Mouse (Mus musculus): ENCODE results near the gene Apobec1.
A peak's percentile ranks its signal among the peaks of the same experiment; 100 is the strongest.
"Not testable (repeated sequence)": the region's sequence is repeated elsewhere in the genome, so short reads cannot be mapped to it uniquely, and the experiment has no call there.

Apobec1 gene

GRCm38 (mm10) chr6:122560427-122560826, 41.8 kb downstream of the Apobec1 start:
- DNase-seq (ENCODE audit: low read depth, low spot score) = peak; percentile 82

GRCm38 (mm10) chr6:122556959-122557561, 45.2 kb downstream of the Apobec1 start:
- DNase-seq (ENCODE audit: low read depth, low spot score) = peak; percentile 47

DNA sequence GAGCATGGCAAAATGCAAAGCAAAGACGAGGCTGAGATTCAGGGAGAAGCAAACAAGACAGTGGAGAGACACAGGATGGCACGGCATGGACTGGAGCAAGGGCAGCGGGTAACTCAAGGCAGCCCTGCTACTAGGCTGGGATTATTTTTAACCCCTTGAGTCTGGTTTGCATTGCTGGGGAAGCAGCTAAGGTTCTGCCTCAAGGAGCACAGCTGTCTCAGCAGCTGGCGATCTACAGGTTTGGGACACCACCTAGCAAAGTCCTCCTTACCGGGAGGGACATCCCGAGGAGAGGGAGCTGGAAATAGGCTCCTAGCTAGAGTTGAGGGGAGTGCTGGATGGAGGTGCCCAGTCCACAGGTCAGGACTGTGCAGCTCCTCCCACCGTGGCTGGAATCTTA, 47.0 kb downstream of the Apobec1 start:
- no peak for DNase-seq (ENCODE audit: low read depth, low spot score)

GRCm38 (mm10) chr6:122554102-122554501, 48.1 kb downstream of the Apobec1 start:
- DNase-seq (ENCODE audit: low read depth, low spot score) = no peak

- no peak for DNase-seq (ENCODE audit: low read depth, low spot score)
Observed at GRCm38 (mm10) chr6:122553606-122554005, 48.6 kb downstream of the Apobec1 start, which contains the start of gene Aicda. Aicda (plus strand) TSS chr6:122553801.

- DNase-seq (ENCODE audit: low read depth, low spot score) = no peak
Observed at GRCm38 (mm10) chr6:122545948-122546347, 56.3 kb downstream of the Apobec1 start.

DNA sequence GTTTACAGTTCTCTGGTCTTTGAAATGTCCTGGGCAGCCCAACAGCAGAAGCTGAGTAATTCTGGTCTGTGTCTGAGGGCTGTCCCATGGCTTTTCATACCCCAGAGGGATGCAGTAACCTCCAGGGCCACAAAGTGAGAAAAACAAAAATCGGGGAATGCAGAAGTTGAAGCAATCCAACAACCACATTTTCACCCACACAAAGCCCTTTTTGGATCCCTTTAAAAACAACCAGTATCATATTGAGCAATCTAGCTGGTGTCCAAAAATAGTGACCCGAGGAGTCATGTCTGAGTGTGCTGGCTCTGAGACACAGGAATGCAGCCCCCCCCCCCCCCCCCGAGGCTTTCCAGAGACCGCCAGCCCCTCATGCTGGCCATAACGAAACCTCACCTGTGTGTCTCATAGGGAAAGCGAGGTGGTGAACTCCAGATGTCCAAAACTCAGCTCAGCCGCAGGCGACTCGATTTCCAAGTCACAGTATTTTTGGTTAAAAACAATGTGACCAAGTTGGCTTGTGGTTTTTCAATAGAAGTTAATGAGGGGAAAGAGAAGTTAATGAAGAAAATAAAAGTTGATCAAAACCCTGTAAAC, 56.9 kb downstream of the Apobec1 start:
- no peak for DNase-seq (ENCODE audit: low read depth, low spot score)

DNA sequence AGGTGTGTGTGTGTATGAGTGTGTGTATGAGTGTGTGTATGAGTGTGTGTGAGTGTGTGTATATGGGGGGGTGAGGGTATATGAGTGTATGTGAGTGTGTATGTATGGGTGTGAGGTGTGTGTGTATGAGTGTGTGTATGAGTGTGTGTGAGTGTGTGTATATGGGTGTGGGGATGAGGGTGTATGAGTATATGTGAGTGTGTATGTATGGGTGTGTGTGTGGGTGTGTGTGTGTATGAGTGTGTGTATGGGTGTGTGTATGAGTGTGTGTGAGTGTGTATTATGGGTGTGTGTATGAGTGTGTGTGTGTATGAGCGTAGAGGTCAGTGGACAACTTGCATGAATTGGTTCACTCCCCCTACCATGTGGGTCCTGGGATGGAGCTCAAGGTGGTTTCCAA, 57.6 kb downstream of the Apobec1 start:
- DNase-seq (ENCODE audit: low read depth, low spot score) = no peak

GRCm38 (mm10) chr6:122543574-122543973, 58.7 kb downstream of the Apobec1 start:
- no peak for DNase-seq (ENCODE audit: low read depth, low spot score)

DNA sequence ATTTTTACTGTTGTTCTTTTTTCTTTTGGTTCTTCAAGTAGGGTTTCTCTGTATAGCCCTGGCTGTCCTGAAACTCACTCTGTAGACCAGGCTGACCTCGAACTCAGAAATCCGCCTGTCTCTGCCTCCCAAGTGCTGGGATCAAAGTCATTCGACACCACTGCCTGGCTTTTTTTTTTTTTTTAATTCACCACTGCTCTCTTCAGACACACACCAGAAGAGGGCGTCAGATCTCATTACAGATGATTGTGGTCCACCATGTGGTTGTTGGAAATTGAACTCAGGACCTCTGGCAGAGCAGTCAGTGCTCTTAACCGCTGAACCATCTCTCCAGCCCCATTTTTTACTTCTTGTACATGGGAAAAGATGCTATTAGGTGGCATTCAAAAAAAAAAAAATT, 59.8 kb downstream of the Apobec1 start:
- DNase-seq (ENCODE audit: low read depth, low spot score) = not testable (repeated sequence)

DNA sequence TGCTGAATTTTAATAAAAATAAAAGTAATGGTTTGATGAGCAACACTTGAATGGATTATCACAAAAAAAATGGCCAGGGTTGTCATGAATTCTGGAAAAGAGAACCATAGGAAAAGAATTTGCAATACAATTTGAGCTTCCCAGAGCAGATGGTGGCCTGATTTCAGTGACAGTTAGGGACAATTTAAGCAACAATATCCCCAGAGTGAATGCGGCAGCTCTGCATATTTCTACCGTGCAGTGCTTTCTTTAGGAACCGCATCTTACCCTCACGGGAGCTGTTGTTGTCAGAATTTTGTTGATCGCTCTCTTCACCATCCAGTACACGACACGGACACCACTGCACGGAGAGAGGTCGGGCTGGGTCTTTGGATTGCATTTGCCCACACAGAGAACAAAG, 62.7 kb downstream of the Apobec1 start:
- no peak for DNase-seq (ENCODE audit: low read depth, low spot score)

GRCm38 (mm10) chr6:122534032-122534431, 68.2 kb downstream of the Apobec1 start:
- no peak for DNase-seq (ENCODE audit: low read depth, low spot score)

- peak; percentile 83 for DNase-seq (ENCODE audit: low read depth, low spot score)
Observed at GRCm38 (mm10) chr6:122532883-122533302, 69.4 kb downstream of the Apobec1 start.

DNA sequence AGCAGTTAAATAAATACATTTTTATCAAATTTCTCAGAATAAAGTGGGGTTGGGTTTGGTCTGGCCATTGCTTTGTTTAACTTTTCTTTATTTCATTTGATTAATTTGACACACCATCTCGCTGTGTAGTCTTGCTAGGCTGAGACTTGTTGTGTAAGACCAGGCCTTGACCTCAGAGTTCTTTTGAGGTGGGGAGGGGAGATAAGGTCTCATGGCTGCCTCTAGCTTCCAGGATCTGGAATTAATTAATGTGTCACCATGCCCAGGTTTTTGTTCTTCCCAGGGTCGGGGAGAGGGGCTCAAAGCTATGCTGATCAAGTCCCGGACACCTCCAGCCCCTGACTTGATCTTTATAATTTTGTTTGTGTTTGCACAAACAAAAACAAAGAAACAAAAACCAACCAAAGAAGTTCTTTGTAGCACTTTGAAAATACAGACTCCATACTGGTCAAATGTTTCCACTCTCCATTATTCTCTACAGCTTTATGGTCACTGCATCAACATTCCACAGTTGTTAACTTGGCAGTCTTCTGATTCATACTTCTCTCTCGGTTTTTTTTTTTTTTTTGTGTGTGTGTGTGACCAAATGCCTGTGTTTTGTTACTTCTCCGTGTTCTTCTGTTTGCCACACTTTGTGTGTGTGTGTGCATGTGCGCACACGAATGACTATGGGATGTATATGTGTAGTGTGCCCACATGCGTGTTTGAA, 70.6 kb downstream of the Apobec1 start:
- no peak for DNase-seq (ENCODE audit: low read depth, low spot score)

DNA sequence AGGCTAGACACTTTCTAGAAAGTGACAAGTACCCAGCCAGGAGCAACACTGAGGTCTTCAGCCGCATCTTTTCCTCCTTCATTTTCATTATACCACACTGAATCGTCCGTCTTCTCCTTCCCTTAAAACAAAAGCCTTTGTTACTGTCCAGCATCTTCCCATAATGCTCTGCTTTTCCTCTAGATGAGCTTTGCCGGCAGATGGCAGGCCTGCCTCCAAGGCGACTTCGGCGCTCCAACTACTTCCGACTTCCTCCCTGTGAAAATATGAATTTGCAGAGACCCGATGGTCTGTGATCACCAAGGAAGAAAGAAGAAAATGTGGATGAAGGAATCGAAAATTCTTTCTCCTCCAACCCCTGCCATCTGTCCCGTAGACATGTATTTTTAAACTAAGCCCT, 74.1 kb downstream of the Apobec1 start:
- DNase-seq (ENCODE audit: low read depth, low spot score) = no peak
